Mouse (Mus musculus): ENCODE data around the gene Snx4.

The Snx4 gene

DNA sequence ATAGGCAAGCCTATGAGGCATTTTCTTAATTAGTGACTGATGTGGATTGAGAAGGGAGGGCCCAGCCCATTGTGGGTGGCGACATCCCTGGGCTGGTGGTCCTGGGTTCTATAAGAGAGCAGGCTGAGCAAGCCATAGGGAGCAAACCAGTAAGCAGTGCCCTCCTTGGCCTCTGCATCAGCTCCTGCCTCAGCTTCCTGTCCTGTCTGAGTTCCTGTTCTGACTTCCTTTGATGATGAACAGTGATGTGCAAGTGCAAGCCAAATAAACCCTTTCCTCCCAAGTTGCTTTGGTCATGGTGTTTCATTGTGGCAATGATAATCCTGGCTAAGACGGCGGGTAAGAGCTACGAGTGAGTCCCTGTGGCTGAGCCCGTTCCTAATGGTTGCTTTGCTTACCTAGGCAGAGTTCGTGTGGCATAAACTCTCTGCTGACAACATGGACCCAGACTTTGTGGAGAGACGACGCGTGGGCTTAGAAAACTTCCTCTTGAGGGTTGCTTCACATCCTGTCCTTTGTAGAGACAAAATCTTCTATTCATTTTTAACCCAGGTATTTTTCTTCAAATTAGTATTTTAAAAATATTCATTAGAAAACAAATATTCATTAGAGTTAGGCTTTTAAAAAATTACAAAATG, 16.5 kb downstream of the Snx4 start:
- DNase-seq (ENCODE audit: low read depth, low spot score), result peak; percentile 39

- no peak for DNase-seq (ENCODE audit: low read depth, low spot score)
Measured at GRCm38 (mm10) chr16:33271824-33272223, 20.6 kb downstream of the Snx4 start.

DNA sequence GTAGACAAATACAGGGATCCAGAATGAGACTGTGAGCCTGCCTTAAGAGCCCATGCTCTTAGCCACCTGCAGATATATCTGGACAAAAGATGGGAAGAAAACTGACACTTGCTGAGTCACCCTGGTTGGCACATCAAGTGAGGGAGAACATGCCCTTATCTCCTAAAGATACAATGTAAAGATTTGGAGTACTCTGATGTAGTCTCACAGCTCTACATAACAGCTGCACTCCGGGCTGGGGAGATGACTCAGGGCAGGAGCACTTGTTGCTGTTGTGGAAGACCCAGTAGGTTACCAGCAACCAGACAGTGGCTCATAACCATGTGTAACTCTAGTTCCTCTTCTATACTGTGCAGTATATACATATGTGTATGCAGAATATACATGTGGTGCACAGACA, 31.8 kb downstream of the Snx4 start:
- no peak for DNase-seq (ENCODE audit: low read depth, low spot score)

- no peak for DNase-seq (ENCODE audit: low read depth, low spot score)
Measured at GRCm38 (mm10) chr16:33288536-33288935, 37.3 kb downstream of the Snx4 start.

DNA sequence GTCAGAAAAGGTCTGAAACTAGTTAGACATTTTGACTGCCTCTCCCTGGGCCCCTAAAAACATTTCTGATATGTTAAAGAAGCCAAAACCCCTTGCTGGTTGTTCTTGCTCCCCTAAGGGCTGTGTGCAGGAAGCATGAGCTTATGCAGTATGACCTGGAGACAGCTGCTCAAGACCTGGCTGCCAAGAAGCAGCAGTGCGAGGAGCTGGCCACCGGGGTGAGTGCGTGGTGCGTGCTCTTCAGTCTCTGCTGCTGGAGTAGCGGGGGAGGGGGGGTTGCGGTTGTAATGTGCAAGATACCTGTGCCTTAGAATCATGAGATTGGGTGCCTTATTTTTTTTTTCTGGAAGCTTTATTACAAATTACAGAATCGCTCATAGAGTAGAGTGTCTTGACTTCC, 38.7 kb downstream of the Snx4 start:
- no peak for DNase-seq (ENCODE audit: low read depth, low spot score)

DNA sequence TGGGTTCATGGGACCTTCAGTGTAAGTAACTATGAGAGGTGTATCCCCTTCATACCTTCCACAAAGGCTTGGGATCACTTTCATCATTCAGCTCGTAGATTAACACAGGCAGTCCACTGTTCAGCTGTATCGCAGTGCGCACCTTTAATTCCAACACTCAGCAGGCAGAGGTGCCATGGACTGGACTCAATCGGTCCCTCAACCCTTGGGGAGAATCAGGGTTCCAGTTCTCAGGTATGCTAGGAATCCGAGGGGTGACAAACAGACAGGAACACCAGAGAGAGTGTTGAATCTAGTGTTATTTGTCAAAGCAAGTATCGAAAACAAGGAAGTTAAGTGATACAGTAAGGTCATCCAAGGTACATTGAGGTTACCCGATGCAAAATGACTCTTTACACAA, 41.0 kb downstream of the Snx4 start:
- no peak for DNase-seq (ENCODE audit: low read depth, low spot score)

DNA sequence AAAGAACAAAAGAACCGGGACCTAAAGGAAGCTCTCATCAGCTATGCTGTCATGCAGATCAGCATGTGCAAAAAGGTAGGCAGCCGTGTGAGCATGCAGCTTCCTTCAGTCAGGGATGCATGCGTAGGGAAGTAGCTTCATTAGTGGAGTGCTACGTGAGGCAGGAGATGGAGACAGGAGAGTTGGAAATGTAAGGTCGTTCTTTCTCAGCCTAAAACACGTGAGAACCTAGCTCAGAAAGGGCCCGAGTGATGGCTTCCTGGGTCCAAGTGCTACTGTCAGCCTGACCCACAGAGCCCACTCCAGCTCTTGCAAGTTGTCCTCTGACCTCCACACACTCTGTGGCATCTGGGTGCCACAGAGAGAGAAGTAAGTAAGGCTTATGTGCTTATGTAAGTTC, 43.4 kb downstream of the Snx4 start:
- DNase-seq (ENCODE audit: low read depth, low spot score), result no peak

DNA sequence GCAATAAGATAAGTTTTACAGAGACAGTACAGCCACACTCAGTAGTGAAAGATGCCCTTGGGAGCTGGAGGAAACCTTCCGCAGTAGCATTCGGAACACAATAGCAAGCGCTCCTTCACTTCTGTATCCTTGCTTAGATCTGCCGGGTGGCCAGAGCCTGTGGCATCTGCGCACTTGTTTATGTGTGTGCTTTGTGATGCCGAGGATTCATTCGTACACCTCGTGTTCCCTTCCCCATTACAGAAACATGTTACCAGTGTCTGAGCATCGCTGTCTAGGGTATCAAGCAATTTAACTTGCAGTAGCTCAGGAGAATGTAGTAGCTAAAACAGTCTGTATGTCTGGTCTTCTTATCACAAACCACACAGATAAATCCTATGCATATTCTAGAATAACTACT, 44.1 kb downstream of the Snx4 start:
- no peak for DNase-seq (ENCODE audit: low read depth, low spot score)

GRCm38 (mm10) chr16:33297493-33297892, 46.3 kb downstream of the Snx4 start:
- DNase-seq (ENCODE audit: low read depth, low spot score), result no peak

GRCm38 (mm10) chr16:33306633-33307070, 55.4 kb downstream of the Snx4 start:
- DNase-seq (ENCODE audit: low read depth, low spot score), result peak; percentile 65

- no peak for DNase-seq (ENCODE audit: low read depth, low spot score)
Measured at GRCm38 (mm10) chr16:33307761-33308160, 56.5 kb downstream of the Snx4 start.

DNA sequence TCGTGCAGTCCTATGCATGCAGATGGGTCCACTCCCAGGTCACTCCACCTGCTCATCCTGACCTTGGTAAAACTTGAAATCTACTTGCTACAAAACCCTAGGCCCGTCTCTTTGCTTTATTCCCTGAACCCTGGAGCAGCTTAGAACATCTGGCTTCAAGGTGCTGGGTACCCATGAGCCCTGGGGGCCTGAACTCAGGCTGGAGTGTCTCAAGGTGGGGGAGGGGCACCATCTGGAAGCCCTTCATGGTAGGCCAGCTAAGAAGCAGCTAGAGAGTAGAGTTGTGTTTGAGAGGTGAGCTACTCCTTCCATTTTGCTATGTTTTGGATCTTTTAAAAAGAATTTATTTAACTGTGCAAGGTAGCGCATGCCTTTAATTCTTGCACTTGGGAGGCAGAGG, 57.8 kb downstream of the Snx4 start:
- no peak for DNase-seq (ENCODE audit: low read depth, low spot score)

DNA sequence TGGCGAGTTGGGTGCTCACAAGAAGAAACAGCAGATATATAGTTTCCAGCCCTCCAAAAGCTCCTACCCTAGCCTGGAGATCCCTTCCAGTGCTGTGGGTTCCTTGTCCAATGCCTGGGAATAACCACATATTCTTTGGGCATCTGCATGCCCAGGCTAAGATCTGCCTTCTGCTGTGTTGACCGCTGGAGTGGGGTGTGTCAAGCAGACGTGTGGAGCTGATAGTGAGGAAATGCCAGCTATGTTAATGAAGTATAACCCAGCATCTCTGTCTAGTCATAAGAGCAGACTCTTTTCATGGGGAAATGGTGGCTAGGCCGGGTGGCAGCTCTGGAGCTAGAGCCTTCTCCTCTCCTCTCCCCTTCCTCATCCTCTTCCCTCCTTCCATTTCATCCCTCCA, 64.4 kb downstream of the Snx4 start:
- DNase-seq (ENCODE audit: low read depth, low spot score), result no peak

DNA sequence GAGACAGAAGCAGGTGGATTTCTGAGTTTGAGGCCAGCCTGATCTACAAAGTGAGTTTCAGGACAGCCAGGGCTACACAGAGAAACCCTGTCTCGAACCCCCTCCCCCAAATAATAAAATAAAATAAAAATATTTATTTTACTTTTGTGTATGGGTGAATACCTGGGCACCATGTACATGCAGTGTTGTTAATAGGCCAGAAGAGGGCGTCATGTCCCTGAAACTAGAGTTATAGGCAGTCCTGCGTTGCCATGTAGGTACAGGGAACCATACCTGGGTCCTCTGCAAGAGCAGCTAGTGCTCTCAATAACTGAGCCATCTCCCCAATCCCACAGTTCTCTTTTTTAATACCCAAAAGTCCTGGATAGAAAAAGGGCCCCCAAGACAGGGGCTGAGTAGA, 66.4 kb downstream of the Snx4 start:
- no peak for DNase-seq (ENCODE audit: low read depth, low spot score)

DNA sequence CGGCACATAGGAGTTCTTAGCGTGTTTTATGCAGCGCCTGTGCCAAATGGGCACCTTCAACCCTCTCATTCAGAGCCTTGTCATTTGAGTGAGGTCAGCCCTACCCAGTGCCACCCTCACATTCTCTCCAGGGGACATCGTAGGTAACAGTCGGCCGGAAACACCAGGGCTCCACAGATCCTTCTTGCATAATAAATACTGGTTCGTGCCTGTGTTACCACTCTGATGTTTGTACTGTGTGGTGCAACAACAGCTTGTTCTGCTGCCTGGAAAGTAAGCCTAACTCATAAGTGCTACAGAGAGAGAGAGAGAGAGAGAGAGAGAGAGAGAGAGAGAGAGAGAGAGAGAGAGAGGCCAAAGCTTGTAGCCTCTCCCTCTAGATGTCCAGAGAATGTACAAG, 66.8 kb downstream of the Snx4 start:
- DNase-seq (ENCODE audit: low read depth, low spot score), result no peak

DNA sequence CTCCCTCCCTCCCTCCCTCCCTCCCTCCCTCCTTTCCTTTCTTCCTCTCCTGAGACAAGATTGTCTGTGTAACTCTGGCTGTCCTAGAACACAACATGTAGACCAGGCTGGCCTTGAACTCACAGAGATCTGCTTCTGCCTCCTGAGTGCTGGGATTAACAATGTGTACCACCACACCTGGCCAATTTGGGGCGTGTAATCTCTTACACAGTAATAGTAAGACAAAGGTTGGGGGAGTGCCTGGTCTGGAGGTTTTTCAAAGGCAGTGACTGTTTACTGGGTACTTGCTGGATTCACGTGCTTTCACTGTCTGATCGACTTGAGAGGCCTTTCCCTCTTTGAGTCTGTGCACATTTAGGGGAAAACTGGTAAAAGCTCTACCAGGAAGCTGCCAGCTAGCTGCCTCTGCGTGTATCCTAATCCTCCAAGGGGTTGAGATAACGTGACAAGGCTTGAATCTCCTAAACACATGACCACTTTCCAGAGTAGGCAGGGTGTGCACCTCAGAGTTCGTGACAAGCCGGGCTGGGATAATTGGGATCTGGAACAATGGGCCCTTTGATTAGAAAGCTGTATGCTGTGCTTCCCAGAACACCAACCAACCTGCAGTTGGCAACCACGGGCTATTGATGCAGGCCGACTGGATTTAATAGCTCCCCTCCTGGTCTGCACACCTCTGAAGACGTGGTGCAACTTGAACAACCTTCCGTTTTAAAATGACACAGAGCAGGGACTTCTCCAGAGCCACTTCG, 74.6 kb downstream of the Snx4 start:
- no peak for DNase-seq (ENCODE audit: low read depth, low spot score)

- DNase-seq (ENCODE audit: low read depth, low spot score), result no peak
Measured at GRCm38 (mm10) chr16:33326589-33326988, 75.3 kb downstream of the Snx4 start.

- no peak for DNase-seq (ENCODE audit: low read depth, low spot score)
Measured at GRCm38 (mm10) chr16:33327101-33327500, 75.9 kb downstream of the Snx4 start.

- DNase-seq (ENCODE audit: low read depth, low spot score), result no peak
Measured at GRCm38 (mm10) chr16:33333015-33333414, 81.8 kb downstream of the Snx4 start.

GRCm38 (mm10) chr16:33337177-33337576, 85.9 kb downstream of the Snx4 start:
- DNase-seq (ENCODE audit: low read depth, low spot score), result peak; percentile 84

DNA sequence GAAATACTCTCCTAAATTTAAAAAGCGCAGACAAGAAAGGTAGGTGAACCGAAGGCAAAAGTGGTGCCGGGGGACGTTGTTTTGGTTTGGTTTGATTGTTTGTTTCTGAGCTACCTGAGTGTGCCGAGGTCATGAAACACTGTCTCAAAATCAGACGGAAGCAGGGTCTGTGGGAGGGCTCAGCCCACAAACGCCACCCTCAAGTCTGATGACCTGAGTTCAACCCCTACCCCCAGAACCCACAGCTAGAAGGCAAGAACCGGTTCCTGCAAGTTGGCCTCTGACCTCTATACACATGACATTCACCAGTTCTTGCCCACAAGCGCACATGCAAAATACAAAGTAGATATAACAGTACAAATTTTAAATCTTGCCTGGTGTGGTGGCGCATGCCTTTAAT, 86.4 kb downstream of the Snx4 start:
- peak; percentile 54 for DNase-seq (ENCODE audit: low read depth, low spot score)

- no peak for DNase-seq (ENCODE audit: low read depth, low spot score)
Measured at GRCm38 (mm10) chr16:33338492-33338891, 87.2 kb downstream of the Snx4 start.

DNA sequence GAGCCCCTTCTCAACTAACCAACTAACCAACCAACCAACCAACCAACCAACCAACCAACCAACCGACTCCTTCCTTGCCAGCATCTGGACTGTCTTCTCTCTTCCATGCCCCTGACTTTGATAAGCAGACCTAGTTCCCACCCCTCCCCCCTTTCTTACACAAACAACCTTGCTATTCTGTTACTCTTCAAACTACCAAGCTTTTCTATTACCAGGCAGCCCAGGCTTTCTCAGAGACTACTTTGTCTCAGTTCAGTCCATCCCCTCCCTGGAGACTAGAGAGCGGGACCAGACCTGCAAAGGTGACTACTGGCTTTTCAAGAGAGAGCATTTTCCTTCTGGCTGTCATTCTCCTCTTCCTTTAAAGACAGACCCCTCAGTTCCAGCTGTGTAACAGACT, 88.2 kb downstream of the Snx4 start:
- DNase-seq (ENCODE audit: low read depth, low spot score), result no peak
